Mouse (Mus musculus) myocyte (in vitro differentiated cells): ENCODE results near the gene Agbl1.

Experiments
- CEBPB ChIP-seq: IDR thresholded peaks from 2 replicates; pipeline ENCODE4 v1.6.1; 2011; ENCODE audit warnings: mild to moderate bottlenecking, moderate library complexity; ENCODE audit not compliant: poor library complexity, insufficient read depth, severe bottlenecking
- E2F4 ChIP-seq: IDR thresholded peaks from one replicate; pipeline ENCODE4 v1.6.1; 2011; ENCODE audit warnings: mild to moderate bottlenecking, control low read depth, moderate library complexity; ENCODE audit not compliant: insufficient read depth
- MYOD1 ChIP-seq, 3 experiments: IDR thresholded peaks; one replicate each; pipeline ENCODE4 v1.6.1; 2011; ENCODE audit warnings: control low read depth in 2 of 3, low read depth in 2 of 3, mild to moderate bottlenecking in 2 of 3, moderate library complexity in 1 of 3; ENCODE audit not compliant: insufficient read length in 2 of 3, control insufficient read depth in 1 of 3
- POLR2A ChIP-seq: IDR thresholded peaks from one replicate; pipeline ENCODE4 v1.6.1; 2011; ENCODE audit warnings: low read depth, mild to moderate bottlenecking, control low read depth, moderate library complexity; ENCODE audit not compliant: insufficient read length
- POLR2AphosphoS2 ChIP-seq: IDR thresholded peaks from one replicate; pipeline ENCODE4 v1.6.1; 2011; ENCODE audit warnings: low read depth, control low read depth; ENCODE audit not compliant: insufficient read length
- REST ChIP-seq: IDR thresholded peaks from one replicate; pipeline ENCODE4 v1.6.1; 2011; ENCODE audit warnings: mild to moderate bottlenecking, control low read depth, moderate library complexity; ENCODE audit not compliant: insufficient read depth, insufficient read length
- SRF ChIP-seq: IDR thresholded peaks from one replicate; pipeline ENCODE4 v1.6.1; 2011; ENCODE audit warnings: low read depth; ENCODE audit not compliant: control insufficient read depth, insufficient read length
- USF1 ChIP-seq: IDR thresholded peaks from one replicate; pipeline ENCODE4 v1.6.1; 2011; ENCODE audit warnings: low read depth, mild to moderate bottlenecking, control low read depth, moderate library complexity

GRCm38 (mm10) chr7:77009571-77009970, 779.9 kb downstream of the Agbl1 start:
- TF ChIP-seq USF1 (no peak), POLR2A (no peak), MYOD1 (IDR thresholded peaks at IDR 0.05; ENCODE audit: control insufficient read depth in 1 of 3, insufficient read length in 2 of 3, low read depth in 2 of 3) (no peak), SRF (no peak), POLR2AphosphoS2 (no peak), E2F4 (no peak), REST (no peak), CEBPB (no peak)
